Mouse (Mus musculus) liver, embryonic 14.5 days (tissue): ENCODE results near the gene Ppp1r9b. TPM values are rescaled to one million over a fixed set of nuclear protein-coding genes. Genes with fewer than 3 reads are reported as not detected.

Source experiments
- ATAC-seq: fragments of 200-750 bp; cut with Nextera tagmentation; 2 replicates; pipeline ENCODE4 v1.8.0; 2017; ENCODE audit warnings: moderate number of reproducible peaks, mild to moderate bottlenecking, moderate library complexity; ENCODE audit not compliant: insufficient read depth
- DNase-seq, 3 experiments: peaks; one replicate each; pipeline ENCODE4 v3.0.0-alpha.2; 2012 to 2013; ENCODE audit warnings: low read depth in 3 of 3, low spot score in 3 of 3
- H3K27ac ChIP-seq: fragments of 300-500 bp; sonication (generic); 2 replicates; pipeline ENCODE4 v1.5.1; 2014; ENCODE audit warnings: moderate library complexity, mild to moderate bottlenecking, control low read depth, inconsistent platforms
- H3K27me3 ChIP-seq: fragments of 300-500 bp; sonication (generic); 2 replicates; pipeline ENCODE4 v1.6.1; 2014; ENCODE audit warnings: mild to moderate bottlenecking, low read length, moderate library complexity; ENCODE audit not compliant: control insufficient read depth, insufficient read depth
- H3K36me3 ChIP-seq: fragments of 300-500 bp; sonication (generic); replicated peaks from 2 replicates; pipeline ENCODE4 v1.6.1; 2014; ENCODE audit warnings: low read depth; ENCODE audit not compliant: control insufficient read depth, insufficient read depth
- H3K4me1 ChIP-seq, 2 experiments: fragments of 200-500 bp in 1 of 2; fragments of 300-500 bp in 1 of 2; sonication (generic) in 1 of 2; replicated peaks; 2 replicates each; pipeline ENCODE4 v1.6.1; 2012 to 2014; ENCODE audit warnings: antibody characterized with exemption in 1 of 2, inconsistent platforms in 1 of 2, low read length in 1 of 2; ENCODE audit not compliant: control insufficient read depth in 2 of 2, insufficient read depth in 2 of 2
- H3K4me2 ChIP-seq: fragments of 300-500 bp; sonication (generic); 2 replicates; pipeline ENCODE4 v1.6.1; 2014; ENCODE audit warnings: low read depth, mild to moderate bottlenecking, control low read depth, moderate library complexity
- H3K4me3 ChIP-seq, 2 experiments: fragments of 200-500 bp in 1 of 2; fragments of 300-500 bp in 1 of 2; sonication (generic) in 1 of 2; 2 replicates each; pipeline ENCODE4 v1.5.1; 2012 to 2014; ENCODE audit warnings: low read depth in 2 of 2, low read length in 2 of 2, mild to moderate bottlenecking in 2 of 2, control low read depth in 1 of 2, inconsistent platforms in 1 of 2, moderate library complexity in 1 of 2; ENCODE audit not compliant: insufficient read depth in 1 of 2
- H3K9ac ChIP-seq: fragments of 300-500 bp; sonication (generic); replicated peaks from 2 replicates; pipeline ENCODE4 v1.6.1; 2014; ENCODE audit warnings: mild to moderate bottlenecking, control low read depth, moderate library complexity
- H3K9me3 ChIP-seq: fragments of 300-500 bp; sonication (generic); 2 replicates; pipeline ENCODE4 v1.6.1; 2016; ENCODE audit warnings: low read length, mixed read lengths; ENCODE audit not compliant: control insufficient read depth
- CTCF ChIP-seq: IDR thresholded peaks from 2 replicates; pipeline ENCODE4 v1.5.1; 2016; ENCODE audit warnings: antibody characterized with exemption, low read depth, control low read depth
- EP300 ChIP-seq: IDR thresholded peaks from 2 replicates; pipeline ENCODE4 v1.6.1; 2016; ENCODE audit warnings: antibody characterized with exemption, low read depth
- WGBS: fragments of 180-500 bp; shearing (Covaris S2); extraction: QIAGEN DNeasy Blood & Tissue Kit; methylation state at CpG from one replicate; pipeline ENCODE4 v1.1.7; 2014; ENCODE audit not compliant: insufficient replicate concordance; 5-methylcytosine and 5-hydroxymethylcytosine counted together
- polyA plus RNA-seq, 2 experiments: library from polyadenylated mRNA; depleted of rRNA in 1 of 2; stranded (reverse) in 1 of 2; unstranded in 1 of 2; fragments of >200 nt; fragmentation: Nextera tagmentation in 1 of 2; extraction: Ambion mirVana in 1 of 2; gene quantifications; 2 replicates each; pipeline versions ENCODE4 v1.2.1 to v1.2.3; 2012 to 2014

The Ppp1r9b gene
- polyA plus RNA-seq (2012; rRNA removed) (14.1 and 14.9 TPM in 2 replicates), polyA plus RNA-seq (2014; fragmentation: Nextera tagmentation; extraction: Ambion mirVana) (8.8 and 10.4 TPM in 2 replicates)

- H3K4me1 ChIP-seq, result peaks cover 51 to 63% of the 10 kb centered on the region in 2 experiments
- peaks cover 6% of the 10 kb centered on the region; the same call in 1 of the 2 replicates for H3K36me3 ChIP-seq
- DNase-seq (peak; percentile 79 to 81 (median 80)), ATAC-seq (peak; percentile 81)
- peak within 1 kb of the TSS; percentile 77 to 96 for H3K4me3 ChIP-seq
- H3K9me3 ChIP-seq, result no peaks in the 10 kb centered on the region
- H3K4me2 ChIP-seq, result peak within 1 kb of the TSS; percentile 82
- no peaks in the 10 kb centered on the region for H3K27me3 ChIP-seq
- TF ChIP-seq EP300 (no peak), CTCF (peak; percentile 87)
- peak within 1 kb of the TSS; percentile 66 for H3K27ac ChIP-seq
- WGBS, result under 1% methylated on average over 64 of the region's 69 CpGs
- H3K9ac ChIP-seq, result peak within 1 kb of the TSS; percentile 96
Measured at GRCm38 (mm10) chr11:94990749-94991577, at the start of gene Ppp1r9b. Gene Ppp1r9b (plus strand): TSS chr11:94991035.

DNA sequence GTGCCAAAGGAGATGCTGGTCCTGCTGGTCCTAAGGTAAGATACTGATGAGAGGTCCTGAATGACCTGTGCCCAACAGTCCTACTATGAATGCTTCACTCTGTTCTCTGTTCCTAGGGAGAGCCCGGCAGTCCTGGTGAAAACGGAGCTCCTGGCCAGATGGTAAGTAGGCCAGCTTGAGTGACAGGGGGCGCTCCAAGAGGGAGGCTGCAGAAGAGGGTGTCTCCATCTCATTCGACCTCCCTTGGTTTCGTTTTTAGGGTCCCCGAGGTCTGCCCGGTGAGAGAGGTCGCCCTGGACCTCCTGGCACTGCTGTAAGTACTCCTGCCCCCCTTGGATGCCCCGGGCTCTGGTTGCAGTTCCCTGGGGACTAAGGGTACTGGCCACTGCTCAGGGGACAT, 49.7 kb upstream of the Ppp1r9b start:
- Histone ChIP-seq H3K4me1 (no peaks in the 10 kb centered on the region), H3K4me3 (no peak overlapping the region), H3K9ac (no peak overlapping the region), H3K9me3 (no peaks in the 10 kb centered on the region), H3K36me3 (no peaks in the 10 kb centered on the region), H3K4me2 (no peak overlapping the region), H3K27ac (no peak overlapping the region), H3K27me3 (peaks cover 18% of the 10 kb centered on the region)
- WGBS, result 18% methylated on average over 9 of the region's 9 CpGs
- no peak for TF ChIP-seq EP300
- TF ChIP-seq CTCF, result no peak
- ATAC-seq (no peak), DNase-seq (no peak)

- DNase-seq (no peak), ATAC-seq (no peak)
- Histone ChIP-seq H3K36me3 (no peaks in the 10 kb centered on the region), H3K4me3 (no peak overlapping the region), H3K9me3 (no peaks in the 10 kb centered on the region), H3K4me2 (no peak overlapping the region), H3K27me3 (peaks cover 13% of the 10 kb centered on the region), H3K27ac (no peak overlapping the region), H3K9ac (no peak overlapping the region), H3K4me1 (no peaks in the 10 kb centered on the region)
- WGBS, result 59% methylated on average over 8 of the region's 8 CpGs
- no peak for TF ChIP-seq EP300
- no peak for TF ChIP-seq CTCF
Measured at GRCm38 (mm10) chr11:94941776-94942175, 49.1 kb upstream of the Ppp1r9b start.

GRCm38 (mm10) chr11:94942282-94943023, 48.4 kb upstream of the Ppp1r9b start:
- Histone ChIP-seq H3K4me2 (no peak overlapping the region), H3K27ac (no peak overlapping the region), H3K4me3 (no peak overlapping the region), H3K9me3 (no peaks in the 10 kb centered on the region), H3K9ac (no peak overlapping the region), H3K4me1 (no peaks in the 10 kb centered on the region), H3K27me3 (peaks cover 13% of the 10 kb centered on the region), H3K36me3 (no peaks in the 10 kb centered on the region)
- ATAC-seq, result no peak
- DNase-seq, result peak in 1 of 3 experiments; percentile 22
- WGBS, result 34% methylated on average over 13 of the region's 13 CpGs
- TF ChIP-seq EP300 (no peak), CTCF (peak; percentile 62)

DNA sequence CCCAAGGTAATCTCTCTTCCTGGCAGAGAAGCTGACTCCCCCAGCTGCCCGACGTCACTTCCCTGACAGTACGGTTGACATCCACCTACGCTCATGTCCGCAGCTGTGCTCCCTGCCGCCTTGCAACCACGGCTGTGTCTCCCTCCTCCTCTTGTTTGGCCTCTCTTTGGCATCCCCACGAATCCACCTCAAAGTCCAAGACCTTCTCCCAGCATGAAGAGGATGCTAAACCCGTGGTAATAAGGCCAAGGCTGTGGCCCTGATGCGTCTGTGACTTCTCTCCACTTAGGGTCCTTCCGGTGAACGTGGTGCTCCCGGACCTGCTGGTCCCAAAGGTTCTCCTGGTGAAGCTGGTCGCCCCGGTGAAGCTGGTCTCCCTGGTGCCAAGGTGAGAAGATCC, 47.8 kb upstream of the Ppp1r9b start:
- Histone ChIP-seq H3K27me3 (peaks cover 11% of the 10 kb centered on the region), H3K9ac (no peak overlapping the region), H3K27ac (no peak overlapping the region), H3K9me3 (no peaks in the 10 kb centered on the region), H3K4me2 (no peak overlapping the region), H3K4me1 (no peaks in the 10 kb centered on the region), H3K36me3 (no peaks in the 10 kb centered on the region), H3K4me3 (no peak overlapping the region)
- 55% methylated on average over 15 of the region's 15 CpGs for WGBS
- no peak for DNase-seq
- no peak for ATAC-seq
- TF ChIP-seq CTCF, result no peak
- no peak for TF ChIP-seq EP300
